Mouse (Mus musculus) liver, postnatal 0 days (tissue): ENCODE measurements around the gene Tmpo.
A peak's percentile ranks its signal among the peaks of the same experiment; 100 is the strongest.

Experiments used
- CTCF ChIP-seq: sonication (generic); IDR thresholded peaks from 2 replicates; pipeline ENCODE4 v1.5.1; 2016; ENCODE audit warnings: antibody characterized with exemption, low read depth
- EP300 ChIP-seq: IDR thresholded peaks from 2 replicates; pipeline ENCODE4 v1.6.1; 2016; ENCODE audit warnings: antibody characterized with exemption, low read depth, mild to moderate bottlenecking

- TF ChIP-seq CTCF (peak; percentile 91), EP300 (peak; percentile 77)
Measured at GRCm38 (mm10) chr10:91170143-91170941, 10.8 kb downstream of the Tmpo start.
